Mouse (Mus musculus): ENCODE results near the gene Hdac9.

DNA sequence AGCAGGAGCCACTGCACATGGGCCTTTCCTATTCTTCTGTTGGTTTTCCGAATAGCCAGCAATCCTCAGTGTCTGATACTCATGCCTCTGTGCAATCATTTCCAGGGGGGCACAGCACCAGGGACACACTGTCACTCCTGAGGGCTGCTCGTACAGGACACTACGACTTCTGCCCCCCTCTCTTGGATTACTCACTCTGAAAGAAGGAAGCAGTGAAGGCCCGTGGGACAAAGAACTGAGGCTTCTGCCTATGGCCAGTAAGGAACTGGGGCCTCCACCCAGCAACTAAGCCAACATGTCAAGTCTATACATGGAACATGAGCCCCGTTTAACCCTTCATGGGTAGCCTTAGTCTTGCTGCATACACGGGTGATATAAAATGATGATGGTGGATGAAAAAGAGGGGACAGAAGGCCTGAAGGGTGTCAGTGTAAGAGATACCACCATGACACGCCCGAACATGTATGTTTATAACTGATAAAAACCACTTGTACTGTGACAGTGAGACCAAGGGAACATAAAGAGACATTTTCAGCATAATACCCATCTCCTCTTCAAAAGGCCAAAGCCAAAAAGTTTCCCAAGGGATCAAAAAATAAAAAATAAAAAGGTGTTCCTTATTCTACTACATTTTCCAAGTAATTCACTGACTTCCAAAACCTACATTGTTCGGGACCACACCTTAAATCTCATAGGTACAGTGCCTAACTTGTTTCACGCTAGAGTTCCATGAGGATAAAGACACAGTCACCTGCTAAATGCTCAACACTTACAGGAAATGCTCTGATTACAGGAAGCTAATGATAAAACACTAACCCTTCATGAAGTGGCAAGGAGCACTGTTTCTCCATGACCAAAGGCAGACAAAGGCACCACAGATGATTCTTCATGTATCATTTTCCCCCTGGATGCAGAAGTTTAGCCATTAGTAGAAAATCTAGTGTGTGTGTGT is 127.6 kb downstream of the Hdac9 start:
- TF ChIP-seq POLR2A (IDR thresholded peaks at IDR 0.05; ENCODE audit: low read depth, low read length) (no peak), CTCF (conservative IDR thresholded peaks at IDR 0.05; ENCODE audit: insufficient read depth, insufficient read length, low read depth, low read length) (no peak)
